Comparison of ENCODE assay signal across 8 mouse cellular contexts in the genomic region with DNA sequence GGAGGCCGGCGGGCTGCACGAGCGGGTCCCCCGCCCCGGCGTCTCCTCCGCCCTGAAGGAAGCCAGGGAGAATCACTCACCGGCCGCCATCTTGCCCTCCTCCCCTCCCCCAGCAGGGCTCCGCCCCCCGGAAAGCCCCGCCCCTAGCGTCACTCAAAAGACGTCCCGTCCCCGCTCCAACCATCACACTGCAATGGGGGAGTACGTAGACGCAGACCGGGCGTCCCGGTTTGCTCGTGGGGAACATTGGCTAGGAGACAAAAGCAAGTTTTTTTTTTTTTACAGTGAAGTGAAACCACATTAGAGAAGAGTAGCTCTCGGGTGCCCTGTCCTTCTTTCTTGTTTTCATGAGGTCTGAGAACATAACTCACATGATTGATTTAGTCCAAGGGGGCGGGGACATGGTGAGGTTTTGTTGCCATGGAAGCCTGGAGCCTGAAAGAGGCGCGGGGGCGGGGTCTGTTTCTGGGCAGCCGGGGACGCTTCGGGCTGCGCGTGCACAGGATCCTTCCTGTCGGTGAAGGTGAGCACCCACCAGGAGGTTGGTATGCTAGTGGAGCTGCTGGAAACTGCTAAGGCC. TPM values are rescaled to one million over a fixed set of nuclear protein-coding genes. Genes with fewer than 3 reads are reported as not detected.
DNase-seq lines count a peak whose midpoint lies in the region; ATAC-seq and TF ChIP-seq lines count a peak whose summit lies in the region.

Gene Rab28, minus strand, starts transcription at position 107 of the 580 bp plus-strand sequence.

- WGBS in kidney, embryonic 14.5 days, result 0% methylated on average over 31 of the region's 34 CpGs
- under 1% methylated on average over 33 of the region's 34 CpGs for WGBS in limb, embryonic 15.5 days

- H3K9me3 ChIP-seq in kidney, embryonic 14.5 days (ENCODE audit: control insufficient read depth, low read length), result no peaks in the 10 kb centered on the region
- H3K9me3 ChIP-seq in limb, embryonic 15.5 days, result no peaks in the 10 kb centered on the region

- H3K4me2 ChIP-seq in kidney, embryonic 14.5 days (replicated peaks; ENCODE audit: low read depth, low read length), result peak within 1 kb of the TSS; percentile 96
- H3K4me2 ChIP-seq in limb, embryonic 15.5 days, result peak within 1 kb of the TSS; percentile 93

- peaks cover 2% of the 10 kb centered on the region; the same call in 1 of the 2 replicates for H3K4me1 ChIP-seq in bone marrow macrophage, adult 2 months (ENCODE audit: control insufficient read depth, insufficient read depth, low read length)
- H3K4me1 ChIP-seq in embryonic fibroblast, embryonic 13.5 days (ENCODE audit: control insufficient read depth, insufficient read depth, low read length), result no peaks in the 10 kb centered on the region
- no peaks in the 10 kb centered on the region for H3K4me1 ChIP-seq in kidney, embryonic 14.5 days (ENCODE audit: control insufficient read depth, insufficient read depth, low read length)
- peaks cover 9% of the 10 kb centered on the region for H3K4me1 ChIP-seq in limb, embryonic 15.5 days

- peak; percentile 97 for ATAC-seq in kidney, embryonic 14.5 days (ENCODE audit: low FRiP score, low TSS enrichment)
- ATAC-seq in limb, embryonic 15.5 days (ENCODE audit: insufficient number of reproducible peaks, low FRiP score, low TSS enrichment, low read depth), result peak; percentile 97

- 0 out of 2 replicates have a peak, but pooled peaks have one; percentile 18 for TF ChIP-seq POLR2A in bone marrow macrophage, adult 2 months (IDR thresholded peaks at IDR 0.05; ENCODE audit: borderline replicate concordance, low read depth, low read length)
- no peak; the same call in 1 of the 2 replicates for TF ChIP-seq POLR2A in embryonic fibroblast, embryonic 13.5 days (IDR thresholded peaks at IDR 0.05; ENCODE audit: low read depth, low read length)

- H3K27ac ChIP-seq in bone marrow macrophage, adult 2 months (ENCODE audit: insufficient read depth, low read depth, low read length), result peak within 1 kb of the TSS; percentile 92
- peak within 1 kb of the TSS; percentile 79 for H3K27ac ChIP-seq in embryonic fibroblast, embryonic 13.5 days (ENCODE audit: insufficient read depth, low read length)
- peak within 1 kb of the TSS; percentile 84 for H3K27ac ChIP-seq in kidney, embryonic 14.5 days (ENCODE audit: low read depth, low read length)
- peak within 1 kb of the TSS; percentile 85 for H3K27ac ChIP-seq in limb, embryonic 15.5 days

- peak; percentile 98 for DNase-seq in A20 (ENCODE audit: low read depth, low spot score)
- peak; percentile 93 to 97 for DNase-seq in heart, adult 9 months (ENCODE audit: low spot score in 2 of 2)
- peak; percentile 85 to 88 for DNase-seq in monocyte, adult 2 months (ENCODE audit: low read depth in 1 of 2, low spot score in 2 of 2)
- peak; percentile 93 to 97 for DNase-seq in spleen, postnatal 36 days (ENCODE audit: low spot score in 2 of 2)

- no peaks in the 10 kb centered on the region for H3K36me3 ChIP-seq in kidney, embryonic 14.5 days (ENCODE audit: control insufficient read depth, insufficient read depth, low read length)
- H3K36me3 ChIP-seq in limb, embryonic 15.5 days, result no peaks in the 10 kb centered on the region

- no peaks in the 10 kb centered on the region for H3K27me3 ChIP-seq in kidney, embryonic 14.5 days (ENCODE audit: control insufficient read depth, insufficient read depth, low read length)
- no peaks in the 10 kb centered on the region for H3K27me3 ChIP-seq in limb, embryonic 15.5 days

- H3K4me3 ChIP-seq in bone marrow macrophage, adult 2 months (ENCODE audit: insufficient read depth, low read length), result peak within 1 kb of the TSS; percentile 95
- H3K4me3 ChIP-seq in embryonic fibroblast, embryonic 13.5 days (ENCODE audit: insufficient read depth, low read length), result peak within 1 kb of the TSS; percentile 80
- peak within 1 kb of the TSS; percentile 80 for H3K4me3 ChIP-seq in kidney, embryonic 14.5 days (ENCODE audit: low read length)
- H3K4me3 ChIP-seq in limb, embryonic 15.5 days, result peak within 1 kb of the TSS; percentile 96

- peak within 1 kb of the TSS; percentile 74 for H3K9ac ChIP-seq in kidney, embryonic 14.5 days (ENCODE audit: low read depth, low read length)
- H3K9ac ChIP-seq in limb, embryonic 15.5 days, result peak within 1 kb of the TSS; percentile 81

- TF ChIP-seq CTCF in bone marrow macrophage, adult 2 months (IDR thresholded peaks at IDR 0.05; ENCODE audit: low read depth, low read length), result no peak
- TF ChIP-seq CTCF in embryonic fibroblast, embryonic 13.5 days (IDR thresholded peaks at IDR 0.05; ENCODE audit: borderline replicate concordance, insufficient read depth, low read length), result no peak

RNA-seq across cellular contexts. Expression of gene Rab28, which starts in this region (rescaled TPM):
- polyA plus RNA-seq in bone marrow macrophage, adult 2 months (2012; ENCODE audit: insufficient read depth, insufficient read length, missing spikeins), result 32.2 and 37.5 TPM in 2 replicates
- 39.3 and 60.7 TPM in 2 replicates for polyA plus RNA-seq in embryonic fibroblast, embryonic 13.5 days (2011; ENCODE audit: insufficient read length, low read depth, missing spikeins)
- polyA plus RNA-seq in kidney, embryonic 14.5 days (2014; fragmentation: Nextera tagmentation; extraction: Ambion mirVana), result 59.7 and 61.8 TPM in 2 replicates
- polyA plus RNA-seq in limb, embryonic 15.5 days (2015; fragmentation: Nextera tagmentation; extraction: Ambion mirVana), result 75.3 and 77.6 TPM in 2 replicates

Comparison
In these comparisons a context has a peak if more than half of its experiments do, and no peak if none do; other contexts are left out.
1. Peak in every context shown above with its lines: DNase-seq, ATAC-seq, H3K4me3 ChIP-seq and H3K27ac ChIP-seq.